Comparison of ENCODE assay signal across 10 mouse cellular contexts in genomic region chr15:78403896-78404295, GRCm38 (mm10). TPM values are rescaled to one million over a fixed set of nuclear protein-coding genes. Genes with fewer than 3 reads are reported as not detected.
DNase-seq lines count a peak whose midpoint lies in the region; ATAC-seq and TF ChIP-seq lines count a peak whose summit lies in the region.
"Had no signal": no experiment of that assay in that cellular context is flagged by ENCODE, and none has a peak within 500 bp of the region (broad histone marks: within the 10 kb centered on the region; RNA-seq: fewer than 3 reads in every experiment).

No protein-coding gene starts in this region.

- H3K36me3 ChIP-seq in limb, embryonic 14.5 days (ENCODE audit: control insufficient read depth, insufficient read depth, low read length), result no peaks in the 10 kb centered on the region
- no peaks in the 10 kb centered on the region for H3K36me3 ChIP-seq in limb, embryonic 10.5 days
- no peaks in the 10 kb centered on the region for H3K36me3 ChIP-seq in heart, embryonic 13.5 days
- no peaks in the 10 kb centered on the region for H3K36me3 ChIP-seq in kidney, postnatal 0 days (ENCODE audit: insufficient read depth, low read length)
- no peaks in the 10 kb centered on the region for H3K36me3 ChIP-seq in neural tube, embryonic 14.5 days (ENCODE audit: control insufficient read depth, insufficient read depth, low read length)
- H3K36me3 ChIP-seq: neural tube, embryonic 12.5 days had no signal

- H3K4me2 ChIP-seq in limb, embryonic 14.5 days (replicated peaks; ENCODE audit: low read depth, low read length, severe bottlenecking), result no peak overlapping the region
- H3K4me2 ChIP-seq in heart, embryonic 13.5 days, result peak overlapping the region; percentile 97
- H3K4me2 ChIP-seq in kidney, postnatal 0 days (ENCODE audit: low read length), result peak overlapping the region; percentile 14; the same call in 1 of the 2 replicates
- H3K4me2 ChIP-seq in neural tube, embryonic 14.5 days (ENCODE audit: low read depth, low read length), result no peak overlapping the region; the same call in 1 of the 2 replicates

- WGBS in limb, embryonic 14.5 days, result 59% methylated on average over 1 of the region's 1 CpGs
- whole genome bisulfite sequencing in limb, embryonic 10.5 days, result 65% methylated on average over 1 of the region's 1 CpGs
- WGBS in heart, embryonic 13.5 days, result 40% methylated on average over 1 of the region's 1 CpGs
- 55% methylated on average over 1 of the region's 1 CpGs for WGBS in kidney, postnatal 0 days
- WGBS in neural tube, embryonic 14.5 days, result 53% methylated on average over 1 of the region's 1 CpGs

- peaks cover 19% of the 10 kb centered on the region for H3K4me1 ChIP-seq in limb, embryonic 14.5 days (ENCODE audit: control insufficient read depth, insufficient read depth, low read length)
- peaks cover 39% of the 10 kb centered on the region for H3K4me1 ChIP-seq in limb, embryonic 10.5 days
- peaks cover 62% of the 10 kb centered on the region for H3K4me1 ChIP-seq in heart, embryonic 13.5 days
- peaks cover 22% of the 10 kb centered on the region for H3K4me1 ChIP-seq in kidney, postnatal 0 days (replicated peaks; ENCODE audit: insufficient read depth, low read length)
- peaks cover 21% of the 10 kb centered on the region for H3K4me1 ChIP-seq in neural tube, embryonic 14.5 days (ENCODE audit: control insufficient read depth, insufficient read depth, low read length)

- peaks cover 5% of the 10 kb centered on the region for H3K27me3 ChIP-seq in limb, embryonic 14.5 days (ENCODE audit: control insufficient read depth, insufficient read depth, low read length)
- H3K27me3 ChIP-seq in limb, embryonic 10.5 days (ENCODE audit: low read depth, poor library complexity, severe bottlenecking), result peaks cover 15% of the 10 kb centered on the region
- H3K27me3 ChIP-seq in heart, embryonic 13.5 days (replicated peaks), result peaks cover 13% of the 10 kb centered on the region
- H3K27me3 ChIP-seq in kidney, postnatal 0 days (ENCODE audit: insufficient read depth, low read length), result no peaks in the 10 kb centered on the region
- H3K27me3 ChIP-seq in neural tube, embryonic 14.5 days (ENCODE audit: control insufficient read depth, insufficient read depth, low read length), result 0 out of 2 replicates have a peak, but pooled peaks cover 5% of the 10 kb centered on the region

- DNase-seq in limb, embryonic 14.5 days (ENCODE audit: low spot score), result no peak
- no peak for DNase-seq in limb, embryonic 10.5 days (ENCODE audit: low spot score)
- peak; percentile 84 for DNase-seq in adrenal gland, postnatal 25 days
- no peak for DNase-seq in kidney, postnatal 0 days (ENCODE audit: low spot score)
- no peak for DNase-seq in embryo, embryonic 10.5 days (ENCODE audit: low spot score)
- no peak for DNase-seq in thymus, postnatal 36 days

- H3K9ac ChIP-seq in limb, embryonic 14.5 days (ENCODE audit: low read depth, low read length, severe bottlenecking), result peak overlapping the region; percentile 12; the same call in 1 of the 2 replicates
- H3K9ac ChIP-seq in heart, embryonic 13.5 days, result peak overlapping the region; percentile 34
- no peak overlapping the region for H3K9ac ChIP-seq in kidney, postnatal 0 days (ENCODE audit: low read depth, low read length)
- H3K9ac ChIP-seq in neural tube, embryonic 14.5 days (replicated peaks; ENCODE audit: low read depth, low read length), result no peak overlapping the region
- H3K9ac ChIP-seq: neural tube, embryonic 12.5 days had no signal

- no peak for TF ChIP-seq CTCF in kidney, postnatal 0 days (IDR thresholded peaks at IDR 0.05; ENCODE audit: low read depth)

- no peaks in the 10 kb centered on the region for H3K9me3 ChIP-seq in limb, embryonic 14.5 days (ENCODE audit: control insufficient read depth, low read length)
- H3K9me3 ChIP-seq in limb, embryonic 10.5 days (replicated peaks), result no peaks in the 10 kb centered on the region
- H3K9me3 ChIP-seq in heart, embryonic 13.5 days, result no peaks in the 10 kb centered on the region
- H3K9me3 ChIP-seq in kidney, postnatal 0 days (replicated peaks; ENCODE audit: low read length), result no peaks in the 10 kb centered on the region
- no peaks in the 10 kb centered on the region for H3K9me3 ChIP-seq in neural tube, embryonic 14.5 days (ENCODE audit: control insufficient read depth, low read length)
- H3K9me3 ChIP-seq: neural tube, embryonic 12.5 days had no signal

- no peak overlapping the region for H3K4me3 ChIP-seq in limb, embryonic 14.5 days (replicated peaks; ENCODE audit: low read length)
- no peak overlapping the region for H3K4me3 ChIP-seq in limb, embryonic 10.5 days
- no peak overlapping the region for H3K4me3 ChIP-seq in heart, embryonic 13.5 days
- no peak overlapping the region for H3K4me3 ChIP-seq in kidney, postnatal 0 days (replicated peaks; ENCODE audit: low read depth, low read length)
- no peak overlapping the region for H3K4me3 ChIP-seq in neural tube, embryonic 14.5 days (ENCODE audit: low read depth, low read length)
- H3K4me3 ChIP-seq: neural tube, embryonic 12.5 days had no signal

- no peak for ATAC-seq in limb, embryonic 14.5 days (ENCODE audit: low FRiP score, low read depth)
- ATAC-seq in heart, embryonic 13.5 days (ENCODE audit: extremely low read depth, insufficient number of reproducible peaks, low FRiP score, low TSS enrichment), result no peak
- ATAC-seq in kidney, postnatal 0 days (replicated peaks; ENCODE audit: low FRiP score, low read depth), result no peak
- no peak for ATAC-seq in neural tube, embryonic 14.5 days (ENCODE audit: low read depth)

- H3K27ac ChIP-seq in limb, embryonic 14.5 days (replicated peaks; ENCODE audit: low read depth, low read length), result no peak overlapping the region
- no peak overlapping the region for H3K27ac ChIP-seq in limb, embryonic 10.5 days
- H3K27ac ChIP-seq in heart, embryonic 13.5 days (replicated peaks), result peak overlapping the region; percentile 69
- H3K27ac ChIP-seq in kidney, postnatal 0 days, result peak overlapping the region; percentile 97
- H3K27ac ChIP-seq in neural tube, embryonic 14.5 days (ENCODE audit: low read depth, low read length), result peak overlapping the region; percentile 35; the same call in 1 of the 2 replicates
- H3K27ac ChIP-seq: neural tube, embryonic 12.5 days had no signal

- no peak for TF ChIP-seq POLR2A in limb, embryonic 14.5 days (IDR thresholded peaks at IDR 0.05; ENCODE audit: borderline replicate concordance, extremely low read depth, insufficient read depth, insufficient read length)

RNA-seq across cellular contexts. Expression of gene Tst, which starts 1.8 kb away (rescaled TPM):
- polyA plus RNA-seq in limb, embryonic 14.5 days (2012; rRNA removed), result 8.3 and 9.1 TPM in 2 replicates
- 12.4 and 12.8 TPM in 2 replicates for polyA plus RNA-seq in limb, embryonic 14.5 days (2014; fragmentation: Nextera tagmentation; extraction: Ambion mirVana)
- 8.1 and 8.5 TPM in 2 replicates for polyA plus RNA-seq in limb, embryonic 10.5 days (2016; fragmentation: Nextera tagmentation; extraction: Ambion mirVana)
- 246 and 299 TPM in 2 replicates for total RNA-seq in adrenal gland, postnatal 25 days (2021)
- 12.2 and 14.2 TPM in 2 replicates for polyA plus RNA-seq in heart, embryonic 13.5 days (2015; fragmentation: Nextera tagmentation; extraction: Ambion mirVana)
- polyA plus RNA-seq in kidney, postnatal 0 days (2015; fragmentation: Nextera tagmentation; extraction: Ambion mirVana), result 128 and 131 TPM in 2 replicates
- 16.0 and 20.3 TPM in 2 replicates for polyA plus RNA-seq in neural tube, embryonic 14.5 days (2014; fragmentation: Nextera tagmentation; extraction: Ambion mirVana)

RNA-seq across cellular contexts. Expression of gene Mpst, which starts 2.3 kb away (rescaled TPM):
- polyA plus RNA-seq in limb, embryonic 14.5 days (2012; rRNA removed), result 53.8 and 78.4 TPM in 2 replicates
- 1.8 and 2.7 TPM in 2 replicates for polyA plus RNA-seq in limb, embryonic 14.5 days (2014; fragmentation: Nextera tagmentation; extraction: Ambion mirVana)
- polyA plus RNA-seq in limb, embryonic 10.5 days (2016; fragmentation: Nextera tagmentation; extraction: Ambion mirVana), result 1.1 and 2.1 TPM in 2 replicates
- 56.9 and 61.7 TPM in 2 replicates for total RNA-seq in adrenal gland, postnatal 25 days (2021)
- polyA plus RNA-seq in heart, embryonic 13.5 days (2015; fragmentation: Nextera tagmentation; extraction: Ambion mirVana), result 0.99 and 1.9 TPM in 2 replicates
- polyA plus RNA-seq in kidney, postnatal 0 days (2015; fragmentation: Nextera tagmentation; extraction: Ambion mirVana), result 3.0 and 4.6 TPM in 2 replicates
- polyA plus RNA-seq in neural tube, embryonic 14.5 days (2014; fragmentation: Nextera tagmentation; extraction: Ambion mirVana), result 3.7 and 4.2 TPM in 2 replicates

RNA-seq across cellular contexts. Expression of gene Tex33, which starts 8.2 kb away (rescaled TPM):
- polyA plus RNA-seq in limb, embryonic 14.5 days (2012; rRNA removed), result not detected in 2 replicates
- polyA plus RNA-seq in limb, embryonic 14.5 days (2014; fragmentation: Nextera tagmentation; extraction: Ambion mirVana), result not detected in 2 replicates
- not detected in 2 replicates for polyA plus RNA-seq in limb, embryonic 10.5 days (2016; fragmentation: Nextera tagmentation; extraction: Ambion mirVana)
- total RNA-seq in adrenal gland, postnatal 25 days (2021), result not detected in 2 replicates
- not detected in 2 replicates for polyA plus RNA-seq in heart, embryonic 13.5 days (2015; fragmentation: Nextera tagmentation; extraction: Ambion mirVana)
- polyA plus RNA-seq in kidney, postnatal 0 days (2015; fragmentation: Nextera tagmentation; extraction: Ambion mirVana), result not detected in 2 replicates
- not detected in 2 replicates for polyA plus RNA-seq in neural tube, embryonic 14.5 days (2014; fragmentation: Nextera tagmentation; extraction: Ambion mirVana)
- total RNA-seq: gastrocnemius, postnatal 4 days had no signal
- polyA plus RNA-seq: neural tube, embryonic 12.5 days had no signal

RNA-seq across cellular contexts. Expression of gene Kctd17, which starts 24.5 kb away (rescaled TPM):
- 149 and 212 TPM in 2 replicates for polyA plus RNA-seq in limb, embryonic 14.5 days (2012; rRNA removed)
- polyA plus RNA-seq in limb, embryonic 14.5 days (2014; fragmentation: Nextera tagmentation; extraction: Ambion mirVana), result 47.9 and 49.3 TPM in 2 replicates
- polyA plus RNA-seq in limb, embryonic 10.5 days (2016; fragmentation: Nextera tagmentation; extraction: Ambion mirVana), result 42.8 and 49.9 TPM in 2 replicates
- total RNA-seq in adrenal gland, postnatal 25 days (2021), result 73.5 and 84.3 TPM in 2 replicates
- polyA plus RNA-seq in heart, embryonic 13.5 days (2015; fragmentation: Nextera tagmentation; extraction: Ambion mirVana), result 22.5 and 23.0 TPM in 2 replicates
- 44.8 and 47.8 TPM in 2 replicates for polyA plus RNA-seq in kidney, postnatal 0 days (2015; fragmentation: Nextera tagmentation; extraction: Ambion mirVana)
- 141 and 157 TPM in 2 replicates for polyA plus RNA-seq in neural tube, embryonic 14.5 days (2014; fragmentation: Nextera tagmentation; extraction: Ambion mirVana)

Comparison
In these comparisons a context has a peak if more than half of its experiments do, and no peak if none do; other contexts are left out.
1. H3K27ac ChIP-seq: peak in heart, embryonic 13.5 days (single experiment), kidney, postnatal 0 days (single experiment) and neural tube, embryonic 14.5 days (single experiment); none in limb, embryonic 14.5 days (single experiment) and limb, embryonic 10.5 days (single experiment).
2. H3K4me2 ChIP-seq: peak in heart, embryonic 13.5 days (single experiment) and kidney, postnatal 0 days (single experiment); none in limb, embryonic 14.5 days (single experiment) and neural tube, embryonic 14.5 days (single experiment).
3. H3K9ac ChIP-seq: peak in limb, embryonic 14.5 days (single experiment) and heart, embryonic 13.5 days (single experiment); none in kidney, postnatal 0 days (single experiment) and neural tube, embryonic 14.5 days (single experiment).